Mouse (Mus musculus) bone marrow macrophage, adult 2 months (primary cell): ENCODE measurements around the gene Mctp2. TPM values are rescaled to one million over a fixed set of nuclear protein-coding genes. Genes with fewer than 3 reads are reported as not detected.

Source experiments
- H3K27ac ChIP-seq: 2 replicates; pipeline ENCODE4 v1.5.1; 2012; ENCODE audit warnings: low read depth, low read length; ENCODE audit not compliant: insufficient read depth
- H3K4me1 ChIP-seq: 2 replicates; pipeline ENCODE4 v1.6.1; 2012; ENCODE audit warnings: low read length; ENCODE audit not compliant: control insufficient read depth, insufficient read depth
- H3K4me3 ChIP-seq: 2 replicates; pipeline ENCODE4 v1.5.1; 2012; ENCODE audit warnings: mild to moderate bottlenecking, low read length, moderate library complexity; ENCODE audit not compliant: insufficient read depth
- CTCF ChIP-seq: IDR thresholded peaks from 2 replicates; pipeline ENCODE4 v1.5.1; 2012; ENCODE audit warnings: low read depth, mild to moderate bottlenecking, low read length, moderate library complexity
- POLR2A ChIP-seq: IDR thresholded peaks from 2 replicates; pipeline ENCODE4 v1.6.1; 2012; ENCODE audit warnings: mild to moderate bottlenecking, low read depth, low read length, borderline replicate concordance
- polyA plus RNA-seq: library from polyadenylated mRNA; stranded (reverse); fragments of >200 nt; gene quantifications from 2 replicates; pipeline ENCODE4 v1.2.4, GENCODE M21; 2012; ENCODE audit not compliant: missing spikeins, insufficient read depth, insufficient read length

Gene Mctp2
- polyA plus RNA-seq, 1 experiment, result not detected

DNA sequence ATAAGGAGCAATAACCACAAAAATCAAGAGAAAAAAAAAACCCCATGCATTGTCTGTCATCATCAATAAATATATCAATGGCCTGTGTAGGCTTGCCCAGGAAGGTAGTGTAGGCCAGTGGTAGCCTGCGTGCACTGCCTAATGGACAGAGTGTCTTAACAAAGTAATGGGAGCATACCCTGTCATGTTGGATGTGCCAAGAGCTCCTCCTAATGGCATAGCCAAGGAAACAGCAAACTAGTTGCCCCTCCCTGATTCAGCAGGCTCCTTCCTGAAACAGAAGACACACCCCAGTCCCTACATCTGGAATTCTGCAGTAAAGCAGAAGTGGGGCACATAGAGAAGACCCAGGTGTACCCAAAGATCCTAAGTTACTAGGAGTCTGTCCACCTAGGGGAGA lies 113.1 kb downstream of the Mctp2 start:
- H3K4me1 ChIP-seq, result no peaks in the 10 kb centered on the region
- H3K27ac ChIP-seq, result no peak overlapping the region
- no peak for TF ChIP-seq POLR2A
- no peak overlapping the region for H3K4me3 ChIP-seq

GRCm38 (mm10) chr7:72181651-72182050 lies 124.8 kb downstream of the Mctp2 start:
- TF ChIP-seq CTCF (no peak), POLR2A (no peak)
- Histone ChIP-seq H3K27ac (no peak overlapping the region), H3K4me3 (no peak overlapping the region), H3K4me1 (no peaks in the 10 kb centered on the region)

- no peak for TF ChIP-seq CTCF
- TF ChIP-seq POLR2A, result no peak
- Histone ChIP-seq H3K27ac (no peak overlapping the region), H3K4me3 (no peak overlapping the region), H3K4me1 (no peaks in the 10 kb centered on the region)
Measured at GRCm38 (mm10) chr7:72169320-72169719, 137.1 kb downstream of the Mctp2 start.

GRCm38 (mm10) chr7:72165726-72166701 lies 140.4 kb downstream of the Mctp2 start:
- Histone ChIP-seq H3K4me3 (no peak overlapping the region), H3K27ac (no peak overlapping the region), H3K4me1 (no peaks in the 10 kb centered on the region)
- TF ChIP-seq CTCF (no peak), POLR2A (no peak)

DNA sequence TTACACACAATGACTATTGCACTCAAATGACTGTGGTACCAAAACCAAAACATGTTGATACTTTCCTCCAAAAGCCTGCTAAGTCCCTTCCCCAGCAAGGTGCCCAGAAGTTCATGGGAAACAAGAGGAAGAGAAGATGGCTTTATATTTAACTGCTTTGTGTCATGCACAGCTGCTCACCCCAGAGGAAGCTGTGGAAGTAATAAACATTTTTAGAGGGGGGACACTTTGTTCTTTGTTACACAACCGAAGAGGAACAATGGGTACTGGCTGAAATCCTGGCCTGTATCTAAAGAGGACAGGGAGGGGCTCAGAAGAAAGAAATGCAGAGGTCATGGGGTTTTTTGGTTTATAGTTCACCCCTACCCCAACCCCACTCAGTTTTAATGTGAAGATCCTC lies 144.2 kb downstream of the Mctp2 start:
- no peak overlapping the region for H3K27ac ChIP-seq
- TF ChIP-seq POLR2A, result no peak
- TF ChIP-seq CTCF, result no peak

GRCm38 (mm10) chr7:72159513-72160063 lies 146.8 kb downstream of the Mctp2 start:
- Histone ChIP-seq H3K27ac (no peak overlapping the region), H3K4me3 (no peak overlapping the region), H3K4me1 (no peaks in the 10 kb centered on the region)
- no peak for TF ChIP-seq POLR2A
- no peak for TF ChIP-seq CTCF

More for the DNA sequence above, 144.2 kb downstream of the Mctp2 start:
- Histone ChIP-seq H3K4me3 (no peak overlapping the region), H3K4me1 (no peaks in the 10 kb centered on the region)

- TF ChIP-seq POLR2A, result no peak
- no peak for TF ChIP-seq CTCF
- H3K4me1 ChIP-seq, result no peaks in the 10 kb centered on the region
- no peak overlapping the region for H3K4me3 ChIP-seq
- no peak overlapping the region for H3K27ac ChIP-seq
Measured at GRCm38 (mm10) chr7:72150799-72151708, 155.4 kb downstream of the Mctp2 start.

DNA sequence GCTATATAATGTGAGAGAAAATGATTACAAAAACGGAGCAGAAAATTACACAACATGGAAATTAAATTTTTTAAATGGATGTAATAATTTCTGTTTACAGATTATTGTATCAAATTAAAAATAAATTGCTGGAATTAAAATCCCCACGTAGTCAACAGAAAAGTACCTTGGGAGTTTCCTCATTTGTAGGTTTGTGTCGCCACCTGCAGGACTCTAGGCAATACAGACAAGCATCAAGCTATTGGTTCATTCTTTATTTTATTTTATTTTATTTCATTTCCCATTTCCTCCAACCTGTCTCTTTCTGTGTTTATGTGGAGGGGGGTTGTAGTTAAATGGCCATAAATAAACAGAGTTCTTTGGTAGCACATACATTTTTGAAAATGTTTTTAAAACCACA lies 157.3 kb downstream of the Mctp2 start:
- TF ChIP-seq POLR2A (no peak), CTCF (no peak)
- Histone ChIP-seq H3K27ac (no peak overlapping the region), H3K4me3 (no peak overlapping the region), H3K4me1 (no peaks in the 10 kb centered on the region)

DNA sequence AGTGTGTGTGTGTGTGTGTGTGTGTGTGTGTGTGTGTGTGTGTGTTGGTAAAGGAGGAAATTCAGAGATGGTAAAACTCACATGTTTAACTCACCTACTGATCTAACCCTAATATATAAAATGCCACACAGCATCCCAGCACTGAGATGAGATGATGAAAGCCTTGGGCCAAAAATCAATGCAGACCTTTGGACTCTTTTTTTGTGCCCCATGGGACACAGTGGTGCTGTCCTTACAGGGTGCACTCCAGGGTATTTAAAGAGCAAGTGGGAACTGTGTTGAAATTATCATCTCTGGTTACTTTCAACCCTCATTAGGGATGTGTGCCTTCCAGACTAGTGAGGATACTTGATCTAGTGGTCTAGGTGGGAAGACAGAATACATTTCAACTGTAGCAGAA lies 159.6 kb downstream of the Mctp2 start:
- TF ChIP-seq POLR2A (no peak), CTCF (no peak)
- Histone ChIP-seq H3K4me3 (no peak overlapping the region), H3K27ac (no peak overlapping the region), H3K4me1 (no peaks in the 10 kb centered on the region)
